Mouse (Mus musculus): Measurements from ENCODE around the gene Nfkbib. TPM values are rescaled to one million over a fixed set of nuclear protein-coding genes. Genes with fewer than 3 reads are reported as not detected.

The Nfkbib gene
- polyA plus RNA-seq, 1 experiment from 2014 or later, result 45.6 TPM

- DNase-seq (ENCODE audit: low spot score) (no peak), ATAC-seq (replicated peaks; ENCODE audit: low FRiP score) (no peak)
- 94% methylated on average over 9 of the region's 9 CpGs for WGBS
These were observed 2.2 kb upstream of the Nfkbib start for GRCm38 (mm10) chr7:28769414-28769958.

GRCm38 (mm10) chr7:28766910-28767309, 402 bp downstream of the Nfkbib start:
- H3K27ac ChIP-seq (ENCODE audit: low read depth, low read length), result no peak overlapping the region
- no peak for DNase-seq (ENCODE audit: low spot score)
- H3K4me3 ChIP-seq (ENCODE audit: low read depth, low read length), result peak overlapping the region; percentile 81
- ATAC-seq (replicated peaks; ENCODE audit: low FRiP score), result no peak; the same call in 1 of the 2 replicates
- no peaks in the 10 kb centered on the region for H3K9me3 ChIP-seq (ENCODE audit: control insufficient read depth, low read length)
- 4% methylated on average over 14 of the region's 14 CpGs for WGBS
- peak overlapping the region; percentile 68 for H3K4me2 ChIP-seq (ENCODE audit: low read depth, low read length, severe bottlenecking)
- H3K4me1 ChIP-seq (replicated peaks; ENCODE audit: control insufficient read depth, insufficient read depth, low read length), result peaks cover 4% of the 10 kb centered on the region
- H3K27me3 ChIP-seq (ENCODE audit: control insufficient read depth, insufficient read depth, low read length), result no peaks in the 10 kb centered on the region
- no peaks in the 10 kb centered on the region for H3K36me3 ChIP-seq (ENCODE audit: control insufficient read depth, insufficient read depth, low read length)
- peak overlapping the region; percentile 69 for H3K9ac ChIP-seq (ENCODE audit: low read length)

More at GRCm38 (mm10) chr7:28769414-28769958, 2.2 kb upstream of the Nfkbib start:
- no peak overlapping the region for H3K27ac ChIP-seq (ENCODE audit: low read depth, low read length)
- no peak overlapping the region for H3K4me2 ChIP-seq (ENCODE audit: low read depth, low read length, severe bottlenecking)
- H3K4me1 ChIP-seq (replicated peaks; ENCODE audit: control insufficient read depth, insufficient read depth, low read length), result peaks cover 4% of the 10 kb centered on the region
- H3K4me3 ChIP-seq (ENCODE audit: low read depth, low read length), result no peak overlapping the region
- H3K9me3 ChIP-seq (ENCODE audit: control insufficient read depth, low read length), result no peaks in the 10 kb centered on the region
- H3K36me3 ChIP-seq (ENCODE audit: control insufficient read depth, insufficient read depth, low read length), result no peaks in the 10 kb centered on the region
- H3K9ac ChIP-seq (ENCODE audit: low read length), result no peak overlapping the region
- H3K27me3 ChIP-seq (ENCODE audit: control insufficient read depth, insufficient read depth, low read length), result no peaks in the 10 kb centered on the region

- H3K9me3 ChIP-seq (ENCODE audit: control insufficient read depth, low read length), result no peaks in the 10 kb centered on the region
- ATAC-seq (replicated peaks; ENCODE audit: low FRiP score) (peak; percentile 99), DNase-seq (ENCODE audit: low spot score) (peak; percentile 96)
- H3K27me3 ChIP-seq (ENCODE audit: control insufficient read depth, insufficient read depth, low read length), result no peaks in the 10 kb centered on the region
- no peaks in the 10 kb centered on the region for H3K36me3 ChIP-seq (ENCODE audit: control insufficient read depth, insufficient read depth, low read length)
- H3K4me3 ChIP-seq (ENCODE audit: low read depth, low read length), result peak within 1 kb of the TSS; percentile 81
- H3K4me1 ChIP-seq (replicated peaks; ENCODE audit: control insufficient read depth, insufficient read depth, low read length), result peaks cover 4% of the 10 kb centered on the region
- peak within 1 kb of the TSS; percentile 69 for H3K9ac ChIP-seq (ENCODE audit: low read length)
- H3K27ac ChIP-seq (ENCODE audit: low read depth, low read length), result no peak within 1 kb of the TSS
- peak within 1 kb of the TSS; percentile 77 for H3K4me2 ChIP-seq (ENCODE audit: low read depth, low read length, severe bottlenecking)
- under 1% methylated on average over 45 of the region's 45 CpGs for WGBS
These were observed 986 bp downstream of the Nfkbib start, which contains the start of gene Sirt2 for GRCm38 (mm10) chr7:28766173-28766879. Gene Sirt2, plus strand, starts transcription at chr7:28766735.

GRCm38 (mm10) chr7:28765211-28765610, 2.1 kb downstream of the Nfkbib start:
- no peaks in the 10 kb centered on the region for H3K36me3 ChIP-seq (ENCODE audit: control insufficient read depth, insufficient read depth, low read length)
- no peak overlapping the region for H3K9ac ChIP-seq (ENCODE audit: low read length)
- DNase-seq (ENCODE audit: low spot score) (no peak), ATAC-seq (replicated peaks; ENCODE audit: low FRiP score) (no peak)
- H3K27me3 ChIP-seq (ENCODE audit: control insufficient read depth, insufficient read depth, low read length), result no peaks in the 10 kb centered on the region
- no peaks in the 10 kb centered on the region for H3K9me3 ChIP-seq (ENCODE audit: control insufficient read depth, low read length)
- peak overlapping the region; percentile 77; the same call in 1 of the 2 replicates for H3K4me2 ChIP-seq (ENCODE audit: low read depth, low read length, severe bottlenecking)
- 85% methylated on average over 6 of the region's 6 CpGs for WGBS
- H3K4me1 ChIP-seq (replicated peaks; ENCODE audit: control insufficient read depth, insufficient read depth, low read length), result peaks cover 4% of the 10 kb centered on the region
- peak overlapping the region; percentile 81; the same call in 1 of the 2 replicates for H3K4me3 ChIP-seq (ENCODE audit: low read depth, low read length)
- no peak overlapping the region for H3K27ac ChIP-seq (ENCODE audit: low read depth, low read length)

- no peak overlapping the region for H3K4me3 ChIP-seq (ENCODE audit: low read depth, low read length)
- H3K27ac ChIP-seq (ENCODE audit: low read depth, low read length), result no peak overlapping the region
- H3K9me3 ChIP-seq (ENCODE audit: control insufficient read depth, low read length), result no peaks in the 10 kb centered on the region
- no peaks in the 10 kb centered on the region for H3K4me1 ChIP-seq (replicated peaks; ENCODE audit: control insufficient read depth, insufficient read depth, low read length)
- no peaks in the 10 kb centered on the region for H3K27me3 ChIP-seq (ENCODE audit: control insufficient read depth, insufficient read depth, low read length)
- 90% methylated on average over 9 of the region's 9 CpGs for WGBS
- H3K36me3 ChIP-seq (ENCODE audit: control insufficient read depth, insufficient read depth, low read length), result no peaks in the 10 kb centered on the region
- no peak for DNase-seq (ENCODE audit: low spot score)
- no peak for ATAC-seq (replicated peaks; ENCODE audit: low FRiP score)
- no peak overlapping the region for H3K4me2 ChIP-seq (ENCODE audit: low read depth, low read length, severe bottlenecking)
- no peak overlapping the region for H3K9ac ChIP-seq (ENCODE audit: low read length)
These were observed 5.4 kb downstream of the Nfkbib start for GRCm38 (mm10) chr7:28761907-28762306.

- Histone ChIP-seq H3K4me1 (replicated peaks; ENCODE audit: control insufficient read depth, insufficient read depth, low read length) (0 out of 2 replicates have a peak, but pooled peaks cover 2% of the 10 kb centered on the region), H3K36me3 (ENCODE audit: control insufficient read depth, insufficient read depth, low read length) (no peaks in the 10 kb centered on the region), H3K27me3 (ENCODE audit: control insufficient read depth, insufficient read depth, low read length) (no peaks in the 10 kb centered on the region), H3K27ac (ENCODE audit: low read depth, low read length) (no peak overlapping the region), H3K9ac (ENCODE audit: low read length) (no peak overlapping the region), H3K4me3 (ENCODE audit: low read depth, low read length) (no peak overlapping the region), H3K4me2 (ENCODE audit: low read depth, low read length, severe bottlenecking) (no peak overlapping the region), H3K9me3 (ENCODE audit: control insufficient read depth, low read length) (no peaks in the 10 kb centered on the region)
- ATAC-seq (replicated peaks; ENCODE audit: low FRiP score), result no peak
- no peak for DNase-seq (ENCODE audit: low spot score)
- 77% methylated on average over 13 of the region's 13 CpGs for WGBS
These were observed 8.7 kb downstream of the Nfkbib start for GRCm38 (mm10) chr7:28758623-28759022.

- Histone ChIP-seq H3K9me3 (ENCODE audit: control insufficient read depth, low read length) (no peaks in the 10 kb centered on the region), H3K36me3 (ENCODE audit: control insufficient read depth, insufficient read depth, low read length) (no peaks in the 10 kb centered on the region; the same call in 1 of the 2 replicates), H3K27ac (ENCODE audit: low read depth, low read length) (no peak within 1 kb of the TSS), H3K9ac (ENCODE audit: low read length) (no peak within 1 kb of the TSS; the same call in 1 of the 2 replicates), H3K4me1 (replicated peaks; ENCODE audit: control insufficient read depth, insufficient read depth, low read length) (0 out of 2 replicates have a peak, but pooled peaks cover 2% of the 10 kb centered on the region), H3K27me3 (ENCODE audit: control insufficient read depth, insufficient read depth, low read length) (no peaks in the 10 kb centered on the region), H3K4me3 (ENCODE audit: low read depth, low read length) (no peak within 1 kb of the TSS), H3K4me2 (ENCODE audit: low read depth, low read length, severe bottlenecking) (peak within 1 kb of the TSS; percentile 29; the same call in 1 of the 2 replicates)
- DNase-seq (ENCODE audit: low spot score) (no peak), ATAC-seq (replicated peaks; ENCODE audit: low FRiP score) (no peak)
- 4% methylated on average over 16 of the region's 17 CpGs for WGBS
These were observed 11.2 kb downstream of the Nfkbib start, which contains the start of gene Ccer2 for GRCm38 (mm10) chr7:28756079-28756478. Gene Ccer2, plus strand, starts transcription at chr7:28756174.

- Histone ChIP-seq H3K4me3 (ENCODE audit: low read depth, low read length) (no peak overlapping the region), H3K4me1 (replicated peaks; ENCODE audit: control insufficient read depth, insufficient read depth, low read length) (no peaks in the 10 kb centered on the region), H3K36me3 (ENCODE audit: control insufficient read depth, insufficient read depth, low read length) (no peaks in the 10 kb centered on the region; the same call in 1 of the 2 replicates), H3K9ac (ENCODE audit: low read length) (no peak overlapping the region), H3K4me2 (ENCODE audit: low read depth, low read length, severe bottlenecking) (no peak overlapping the region), H3K27ac (ENCODE audit: low read depth, low read length) (no peak overlapping the region), H3K27me3 (ENCODE audit: control insufficient read depth, insufficient read depth, low read length) (no peaks in the 10 kb centered on the region), H3K9me3 (ENCODE audit: control insufficient read depth, low read length) (no peaks in the 10 kb centered on the region)
- no peak for ATAC-seq (replicated peaks; ENCODE audit: low FRiP score)
- 93% methylated on average over 7 of the region's 7 CpGs for WGBS
- DNase-seq (ENCODE audit: low spot score), result no peak
These were observed 17.4 kb downstream of the Nfkbib start for GRCm38 (mm10) chr7:28749935-28750334.
